Mouse (Mus musculus) limb, embryonic 15.5 days (tissue): ENCODE results near the gene 6330409D20Rik. TPM values are rescaled to one million over a fixed set of nuclear protein-coding genes. Genes with fewer than 3 reads are reported as not detected.

Source experiments
- ATAC-seq: fragments of 200-750 bp; cut with Nextera tagmentation; 2 replicates; pipeline ENCODE4 v1.8.0; 2017; ENCODE audit warnings: low read depth, moderate TSS enrichment; ENCODE audit not compliant: insufficient number of reproducible peaks, low FRiP score, low TSS enrichment
- H3K27ac ChIP-seq: fragments of 300-500 bp; sonication (generic); 2 replicates; pipeline ENCODE4 v1.5.1; 2015; ENCODE audit warnings: moderate library complexity, mild to moderate bottlenecking, inconsistent platforms
- H3K27me3 ChIP-seq: fragments of 300-500 bp; sonication (generic); 2 replicates; pipeline ENCODE4 v1.6.1; 2015; ENCODE audit warnings: inconsistent platforms
- H3K36me3 ChIP-seq: fragments of 300-500 bp; sonication (generic); 2 replicates; pipeline ENCODE4 v1.6.1; 2015; ENCODE audit warnings: inconsistent platforms
- H3K4me1 ChIP-seq: fragments of 300-500 bp; sonication (generic); 2 replicates; pipeline ENCODE4 v1.6.1; 2015; ENCODE audit warnings: inconsistent platforms
- H3K4me2 ChIP-seq: fragments of 300-500 bp; sonication (generic); 2 replicates; pipeline ENCODE4 v1.6.1; 2015; ENCODE audit warnings: mild to moderate bottlenecking, inconsistent platforms
- H3K4me3 ChIP-seq: fragments of 300-500 bp; sonication (generic); 2 replicates; pipeline ENCODE4 v1.5.1; 2015; ENCODE audit warnings: mild to moderate bottlenecking, inconsistent platforms
- H3K9ac ChIP-seq: fragments of 300-500 bp; sonication (generic); 2 replicates; pipeline ENCODE4 v1.6.1; 2015; ENCODE audit warnings: inconsistent platforms
- H3K9me3 ChIP-seq: fragments of 300-500 bp; sonication (generic); 2 replicates; pipeline ENCODE4 v1.6.1; 2016; ENCODE audit warnings: inconsistent platforms
- WGBS: fragments of 180-500 bp; shearing (Covaris S2); methylation state at CpG from one replicate; pipeline ENCODE4 v1.1.7; 2015; 5-methylcytosine and 5-hydroxymethylcytosine counted together
- polyA plus RNA-seq: library from polyadenylated mRNA; unstranded; fragments of >200 nt; fragmentation: Nextera tagmentation; extraction: Ambion mirVana; gene quantifications from 2 replicates; pipeline ENCODE4 v1.2.1, GENCODE M21; 2015

The 6330409D20Rik gene
- polyA plus RNA-seq, 1 experiment from 2014 or later, result not detected

DNA sequence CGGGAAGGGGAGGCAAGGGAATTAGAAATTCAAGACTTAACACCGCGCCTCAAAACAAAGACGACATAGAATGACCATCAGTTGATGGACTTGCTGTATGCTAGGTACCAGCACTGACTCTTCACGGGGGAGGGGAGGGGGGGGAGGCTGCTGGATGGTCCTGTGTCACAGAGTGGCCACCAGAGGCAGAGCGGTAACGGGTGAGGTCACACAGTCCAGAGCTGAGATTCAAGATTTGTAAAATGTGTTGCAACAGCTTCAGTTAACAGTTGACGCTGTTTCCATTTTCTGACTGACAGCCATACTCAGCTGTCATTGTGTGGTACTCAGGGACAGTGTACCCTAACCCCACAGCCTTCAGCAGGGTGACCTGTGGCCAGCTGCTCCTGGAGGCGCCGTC lies 11.4 kb upstream of the 6330409D20Rik start:
- no peaks in the 10 kb centered on the region for H3K9me3 ChIP-seq
- no peak overlapping the region for H3K9ac ChIP-seq
- peaks cover 31% of the 10 kb centered on the region for H3K36me3 ChIP-seq
- H3K27me3 ChIP-seq, result no peaks in the 10 kb centered on the region
- peaks cover 12% of the 10 kb centered on the region; the same call in 1 of the 2 replicates for H3K4me1 ChIP-seq
- H3K27ac ChIP-seq, result no peak overlapping the region
- no peak for ATAC-seq
- H3K4me2 ChIP-seq, result no peak overlapping the region
- WGBS, result 69% methylated on average over 10 of the region's 10 CpGs
- H3K4me3 ChIP-seq, result no peak overlapping the region

DNA sequence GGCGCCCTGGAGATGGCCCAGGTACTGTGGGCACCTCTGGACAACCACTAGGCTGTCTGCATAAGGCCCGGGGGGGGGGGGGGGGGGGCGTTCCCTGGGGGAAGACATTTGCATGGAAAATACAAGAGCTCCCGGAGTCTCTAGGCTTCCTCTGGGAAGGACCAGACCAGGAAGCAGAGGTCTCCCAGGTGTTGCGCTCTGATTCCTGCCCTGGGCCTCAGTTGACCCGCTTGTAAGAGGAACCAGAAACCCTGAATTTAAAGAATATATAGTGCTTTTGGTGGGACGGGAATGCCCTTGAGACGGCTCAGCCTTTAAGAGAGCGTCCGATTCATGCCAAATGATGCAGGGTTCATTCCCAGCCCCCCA lies 10.8 kb upstream of the 6330409D20Rik start:
- Histone ChIP-seq H3K4me3 (peak overlapping the region; percentile 35), H3K36me3 (peaks cover 34% of the 10 kb centered on the region), H3K4me2 (peak overlapping the region; percentile 58), H3K4me1 (peaks cover 12% of the 10 kb centered on the region; the same call in 1 of the 2 replicates), H3K27ac (no peak overlapping the region), H3K9me3 (no peaks in the 10 kb centered on the region), H3K27me3 (no peaks in the 10 kb centered on the region), H3K9ac (no peak overlapping the region)
- 26% methylated on average over 8 of the region's 10 CpGs for WGBS
- no peak for ATAC-seq

DNA sequence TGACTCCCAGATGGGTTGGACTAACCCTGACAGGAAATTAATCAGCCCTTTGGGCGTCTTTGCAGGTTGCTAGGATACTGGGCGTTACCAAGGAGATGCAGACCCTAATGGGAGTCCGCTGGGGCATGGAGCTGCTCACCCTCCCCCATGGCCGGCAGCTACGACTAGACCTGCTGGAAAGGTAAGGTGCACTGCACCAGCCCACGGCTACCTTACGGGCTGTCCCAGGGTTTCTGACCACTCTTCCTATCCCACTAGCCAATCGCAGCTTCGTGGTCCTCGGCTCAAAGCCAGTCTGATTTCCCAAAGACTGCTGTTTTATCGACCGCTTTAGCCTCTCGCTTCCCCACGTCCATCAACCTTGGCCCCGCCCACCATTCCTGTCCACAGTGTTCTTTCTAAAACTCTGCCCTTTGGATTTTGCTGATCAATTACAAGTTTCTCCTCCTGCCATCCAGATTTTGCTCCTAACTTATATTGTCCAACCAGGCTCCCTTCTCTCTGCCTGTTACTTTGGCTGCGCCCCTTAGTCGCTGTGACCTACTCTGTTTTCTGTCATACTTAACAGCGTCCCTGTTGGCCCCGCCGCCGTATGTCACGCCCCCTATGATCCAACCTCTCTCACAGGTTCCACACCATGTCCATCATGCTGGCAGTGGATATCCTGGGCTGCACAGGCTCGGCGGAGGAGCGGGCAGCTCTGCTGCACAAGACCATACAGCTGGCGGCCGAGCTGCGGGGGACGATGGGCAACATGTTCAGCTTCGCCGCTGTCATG lies 10.3 kb upstream of the 6330409D20Rik start:
- Histone ChIP-seq H3K27ac (no peak overlapping the region), H3K9ac (no peak overlapping the region), H3K9me3 (no peaks in the 10 kb centered on the region), H3K4me1 (peaks cover 12% of the 10 kb centered on the region; the same call in 1 of the 2 replicates), H3K36me3 (peaks cover 38% of the 10 kb centered on the region), H3K4me3 (peak overlapping the region; percentile 35), H3K4me2 (peak overlapping the region; percentile 58), H3K27me3 (0 out of 2 replicates have a peak, but pooled peaks cover under 1% of the 10 kb centered on the region)
- WGBS, result 11% methylated on average over 31 of the region's 31 CpGs
- ATAC-seq, result peak; percentile 62; the same call in 1 of the 2 replicates

DNA sequence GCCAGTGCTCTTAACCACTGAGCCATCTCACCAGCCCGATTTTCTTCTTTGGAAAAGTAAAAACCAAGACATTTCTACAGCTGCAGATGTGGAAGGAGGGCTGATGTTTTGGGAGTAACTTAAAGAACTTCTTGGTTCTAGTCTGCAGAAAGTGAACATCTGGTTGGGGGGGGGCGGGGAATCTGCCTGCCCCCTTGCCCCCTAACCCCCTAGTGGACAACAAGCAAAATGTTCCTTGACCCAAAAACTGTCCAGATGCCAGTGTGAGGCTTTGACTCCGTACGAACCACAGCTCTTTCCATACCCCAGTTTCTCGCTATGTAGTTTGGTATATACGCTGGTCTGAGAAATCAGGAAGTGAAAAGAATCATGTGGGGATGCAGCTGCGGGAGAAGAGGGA lies 9.4 kb upstream of the 6330409D20Rik start:
- Histone ChIP-seq H3K9ac (no peak overlapping the region), H3K9me3 (no peaks in the 10 kb centered on the region), H3K36me3 (peaks cover 44% of the 10 kb centered on the region), H3K4me1 (peaks cover 12% of the 10 kb centered on the region; the same call in 1 of the 2 replicates), H3K4me3 (no peak overlapping the region), H3K27ac (no peak overlapping the region), H3K4me2 (no peak overlapping the region), H3K27me3 (0 out of 2 replicates have a peak, but pooled peaks cover 3% of the 10 kb centered on the region)
- 77% methylated on average over 7 of the region's 7 CpGs for WGBS
- ATAC-seq, result no peak

DNA sequence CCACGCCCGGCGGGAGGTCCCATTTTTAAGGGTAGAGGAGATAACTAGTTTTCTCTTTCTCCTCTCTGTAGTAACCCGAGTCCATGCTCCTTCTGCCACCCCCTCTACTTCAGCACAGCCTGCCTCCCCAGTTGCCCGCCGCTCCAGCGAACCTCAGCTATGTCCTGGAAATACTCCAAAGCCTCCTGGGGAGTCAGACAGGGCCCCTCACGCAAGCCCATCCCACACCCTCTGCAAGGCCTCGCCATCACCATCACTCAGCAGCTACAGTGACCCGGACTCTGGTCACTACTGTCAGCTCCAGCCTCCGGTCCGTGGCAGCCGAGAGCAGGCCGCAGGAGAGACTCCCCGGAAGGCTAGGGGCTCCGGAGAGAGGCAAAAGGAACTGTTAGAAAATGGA lies 8.3 kb upstream of the 6330409D20Rik start:
- H3K27me3 ChIP-seq, result 0 out of 2 replicates have a peak, but pooled peaks cover 3% of the 10 kb centered on the region
- H3K36me3 ChIP-seq, result peaks cover 40% of the 10 kb centered on the region
- peaks cover 12% of the 10 kb centered on the region; the same call in 1 of the 2 replicates for H3K4me1 ChIP-seq
- ATAC-seq, result no peak
- no peaks in the 10 kb centered on the region for H3K9me3 ChIP-seq
- H3K27ac ChIP-seq, result no peak overlapping the region
- H3K4me3 ChIP-seq, result no peak overlapping the region
- WGBS, result 88% methylated on average over 16 of the region's 16 CpGs
- H3K9ac ChIP-seq, result no peak overlapping the region
- no peak overlapping the region for H3K4me2 ChIP-seq

DNA sequence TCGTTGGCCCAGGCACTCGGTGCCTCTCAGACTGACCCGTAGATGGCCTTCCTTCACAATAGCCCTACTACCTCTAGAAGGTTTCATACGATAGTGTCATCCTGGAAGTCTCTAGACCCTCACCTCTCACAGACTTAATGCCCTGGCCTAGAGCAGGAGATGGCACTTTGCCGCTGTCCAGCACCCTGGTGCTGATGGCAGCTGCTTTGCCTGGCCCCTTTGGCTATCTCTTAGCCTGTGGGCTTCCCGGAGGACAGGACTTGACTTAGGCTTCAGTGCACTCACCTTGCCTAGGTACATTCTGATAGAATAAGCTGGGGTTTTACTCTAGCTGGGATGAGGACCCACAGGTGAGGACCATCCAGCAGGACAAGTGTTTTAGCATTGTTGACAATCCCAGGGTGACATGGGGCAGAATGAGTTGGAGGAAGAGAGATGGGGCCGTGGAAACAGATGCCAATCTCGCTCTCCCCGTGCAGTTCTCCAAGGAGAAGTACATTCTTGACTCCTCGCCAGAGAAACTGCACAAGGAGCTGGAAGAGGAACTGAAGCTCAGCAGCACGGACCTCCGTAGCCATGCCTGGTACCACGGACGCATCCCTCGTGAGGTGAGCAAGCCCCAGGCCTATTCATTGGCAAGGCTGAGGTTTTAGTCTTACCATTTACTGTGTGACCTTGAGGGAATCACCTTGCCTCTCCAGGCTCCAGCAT lies 3.6 kb upstream of the 6330409D20Rik start:
- H3K4me3 ChIP-seq, result no peak overlapping the region
- no peaks in the 10 kb centered on the region for H3K9me3 ChIP-seq
- H3K9ac ChIP-seq, result no peak overlapping the region
- ATAC-seq, result no peak
- H3K4me2 ChIP-seq, result no peak overlapping the region
- peaks cover 23% of the 10 kb centered on the region for H3K36me3 ChIP-seq
- peaks cover 17% of the 10 kb centered on the region for H3K4me1 ChIP-seq
- no peak overlapping the region for H3K27ac ChIP-seq
- H3K27me3 ChIP-seq, result peaks cover 40% of the 10 kb centered on the region
- WGBS, result 68% methylated on average over 15 of the region's 15 CpGs

DNA sequence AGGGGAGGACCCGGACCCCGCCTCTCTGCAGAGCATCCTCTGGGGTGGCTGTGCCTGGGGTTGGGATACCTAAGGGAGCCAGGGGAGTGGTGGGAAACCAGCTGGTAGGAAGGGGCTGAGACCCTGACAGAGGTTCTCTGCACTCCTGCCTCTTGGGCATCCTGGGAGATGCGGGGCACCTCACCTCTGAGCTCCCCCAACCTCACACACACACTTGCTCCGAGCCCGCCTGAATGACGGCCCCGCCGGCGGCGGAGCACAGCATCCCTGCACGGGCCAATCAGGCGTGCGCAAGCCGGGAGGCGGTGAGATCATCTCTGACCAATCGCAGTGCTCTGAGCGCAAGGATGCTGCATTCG lies 1.3 kb upstream of the 6330409D20Rik start:
- peak overlapping the region; percentile 49 for H3K4me3 ChIP-seq
- H3K36me3 ChIP-seq, result peaks cover 18% of the 10 kb centered on the region
- no peaks in the 10 kb centered on the region for H3K9me3 ChIP-seq
- H3K9ac ChIP-seq, result no peak overlapping the region
- ATAC-seq, result no peak
- H3K4me2 ChIP-seq, result peak overlapping the region; percentile 95
- WGBS, result 7% methylated on average over 18 of the region's 18 CpGs
- H3K4me1 ChIP-seq, result peaks cover 17% of the 10 kb centered on the region
- H3K27me3 ChIP-seq, result peaks cover 40% of the 10 kb centered on the region
- no peak overlapping the region for H3K27ac ChIP-seq

DNA sequence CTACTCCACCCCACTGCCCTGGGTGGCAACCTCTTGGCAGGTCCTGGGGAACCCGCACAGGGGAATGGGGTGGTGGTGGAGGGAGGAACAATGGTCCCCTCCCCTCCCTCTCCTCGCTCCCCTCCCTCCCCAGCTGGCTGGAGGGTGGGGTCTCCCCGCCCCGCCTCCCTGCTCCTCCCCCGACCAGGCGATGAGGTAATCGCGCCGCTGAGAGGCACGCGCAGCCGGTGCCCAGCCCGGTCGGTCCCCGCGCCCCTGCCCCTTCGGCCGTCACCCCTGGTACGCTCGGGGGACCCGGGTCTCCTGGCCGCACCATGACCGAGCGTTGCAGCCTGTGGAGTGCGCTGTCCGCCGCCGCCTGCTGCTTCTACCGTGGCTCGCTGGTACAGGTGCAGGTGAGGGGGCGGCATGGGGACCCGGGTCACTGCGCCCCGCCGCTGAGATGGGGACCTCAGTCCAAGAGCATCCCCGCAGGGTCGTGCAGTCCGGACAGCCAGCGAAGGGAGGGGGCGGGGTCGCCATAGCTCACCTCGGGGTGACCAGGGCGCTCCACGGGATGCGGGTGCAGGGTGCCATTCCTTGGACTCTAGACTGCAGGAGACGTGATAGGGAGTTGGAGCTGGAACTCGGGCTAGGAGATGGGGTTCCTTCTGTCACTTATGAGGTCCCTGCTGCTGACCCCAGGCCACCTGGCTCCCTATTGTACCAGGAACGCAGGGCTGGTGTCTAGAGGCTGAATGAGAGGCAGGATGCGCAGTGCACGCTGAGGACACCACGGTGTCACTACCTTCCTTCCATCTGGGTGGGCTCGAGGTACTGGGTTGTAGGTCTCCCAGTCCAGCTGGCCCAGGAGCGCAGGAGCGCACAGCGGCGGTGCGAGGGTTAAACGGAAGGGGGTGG lies 707 bp upstream of the 6330409D20Rik start:
- Histone ChIP-seq H3K27me3 (peaks cover 40% of the 10 kb centered on the region), H3K4me2 (peak overlapping the region; percentile 95), H3K9ac (peak overlapping the region; percentile 33; the same call in 1 of the 2 replicates), H3K4me1 (peaks cover 17% of the 10 kb centered on the region), H3K36me3 (peaks cover 15% of the 10 kb centered on the region), H3K9me3 (no peaks in the 10 kb centered on the region), H3K27ac (no peak overlapping the region), H3K4me3 (peak overlapping the region; percentile 49)
- no peak for ATAC-seq
- 7% methylated on average over 55 of the region's 58 CpGs for WGBS

DNA sequence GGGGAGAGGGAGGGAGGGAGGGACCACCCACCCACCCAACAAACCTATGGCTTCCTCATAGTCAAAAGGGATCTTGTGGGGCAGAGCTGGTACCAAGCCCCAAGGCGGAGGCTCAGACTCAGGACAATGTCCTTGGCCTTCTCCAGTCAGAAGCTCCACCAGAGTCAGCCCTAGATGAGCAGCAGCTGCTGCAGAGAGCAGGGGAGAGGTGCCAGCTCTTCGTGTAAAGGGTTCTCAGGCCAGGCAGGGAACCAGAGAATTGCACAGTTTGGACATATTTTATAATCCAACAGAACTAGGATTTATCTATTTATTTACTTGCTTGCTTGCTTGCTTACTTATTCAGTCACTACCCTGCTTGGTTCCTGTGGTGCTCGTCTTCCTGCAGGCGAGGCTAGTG lies 1.5 kb downstream of the 6330409D20Rik start:
- 70% methylated on average over 4 of the region's 4 CpGs for WGBS
- H3K36me3 ChIP-seq, result no peaks in the 10 kb centered on the region
- H3K9ac ChIP-seq, result no peak overlapping the region
- no peak overlapping the region for H3K4me2 ChIP-seq
- H3K4me3 ChIP-seq, result no peak overlapping the region
- peaks cover 37% of the 10 kb centered on the region for H3K27me3 ChIP-seq
- H3K4me1 ChIP-seq, result peaks cover 20% of the 10 kb centered on the region
- H3K27ac ChIP-seq, result no peak overlapping the region
- ATAC-seq, result no peak
- no peaks in the 10 kb centered on the region for H3K9me3 ChIP-seq

DNA sequence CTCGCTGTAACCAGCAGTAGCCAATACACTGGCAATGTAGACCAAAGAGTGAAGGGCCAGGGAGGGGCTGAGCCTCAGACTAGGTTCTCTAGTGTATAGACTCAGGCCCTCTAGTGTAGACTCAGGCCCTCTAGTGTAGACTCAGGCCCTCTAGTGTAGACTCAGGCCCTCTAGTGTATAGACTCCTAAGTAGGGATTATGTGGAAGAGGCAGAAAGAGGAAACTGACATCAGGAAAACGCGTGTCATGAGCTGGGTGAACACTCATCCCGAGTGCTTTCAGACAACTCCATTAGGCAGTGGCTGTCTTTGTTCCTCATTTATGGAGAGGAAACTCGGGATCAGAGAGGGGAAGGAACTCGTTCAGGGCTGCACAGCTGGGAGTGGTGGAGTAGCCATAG lies 3.8 kb downstream of the 6330409D20Rik start:
- H3K36me3 ChIP-seq, result no peaks in the 10 kb centered on the region
- H3K27me3 ChIP-seq, result peaks cover 24% of the 10 kb centered on the region
- no peak overlapping the region for H3K9ac ChIP-seq
- H3K9me3 ChIP-seq, result no peaks in the 10 kb centered on the region
- H3K4me3 ChIP-seq, result no peak overlapping the region
- no peak overlapping the region for H3K4me2 ChIP-seq
- WGBS, result 65% methylated on average over 6 of the region's 6 CpGs
- H3K27ac ChIP-seq, result no peak overlapping the region
- ATAC-seq, result no peak
- H3K4me1 ChIP-seq, result peaks cover 20% of the 10 kb centered on the region

DNA sequence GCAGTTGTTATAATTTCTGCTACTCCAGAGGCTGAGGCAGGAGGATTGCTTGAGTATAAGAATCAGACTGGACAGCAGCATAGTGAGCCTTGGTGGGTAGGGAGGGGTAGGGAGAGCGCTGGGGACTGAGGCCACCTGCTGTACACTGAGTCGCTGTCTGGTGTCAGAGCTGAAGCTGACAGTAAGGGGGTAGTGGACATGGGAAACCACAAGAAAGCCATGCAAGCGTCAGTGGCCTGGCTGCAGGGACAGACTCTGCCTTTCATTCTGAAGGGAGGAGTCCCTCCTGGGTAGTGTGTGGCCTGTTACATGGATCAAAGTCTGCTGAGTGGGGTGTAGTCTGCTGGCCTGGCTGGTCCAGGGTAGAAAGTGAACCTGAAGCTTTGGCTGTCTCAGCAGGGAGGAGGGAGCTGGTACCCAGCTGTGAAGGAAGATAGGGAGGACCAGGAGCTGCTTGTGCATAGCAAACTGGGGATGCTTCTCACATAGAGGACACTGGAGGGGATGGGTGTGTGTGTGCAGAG lies 4.4 kb downstream of the 6330409D20Rik start:
- H3K4me3 ChIP-seq, result no peak overlapping the region
- no peak overlapping the region for H3K27ac ChIP-seq
- ATAC-seq, result no peak
- no peak overlapping the region for H3K4me2 ChIP-seq
- H3K27me3 ChIP-seq, result peaks cover 18% of the 10 kb centered on the region
- WGBS, result 48% methylated on average over 3 of the region's 3 CpGs
- no peaks in the 10 kb centered on the region for H3K9me3 ChIP-seq
- H3K9ac ChIP-seq, result no peak overlapping the region
- no peaks in the 10 kb centered on the region for H3K36me3 ChIP-seq
- H3K4me1 ChIP-seq, result peaks cover 19% of the 10 kb centered on the region
